Mouse (Mus musculus): ENCODE data around the gene Loxl3.

Loxl3 gene

GRCm38 (mm10) chr6:83086121-83087035 is 52.4 kb downstream of the Loxl3 start, which contains the start of gene Lbx2:
Gene Lbx2 (plus strand): TSS chr6:83086367.
- in situ Hi-C loops (cut with MboI, MseI): no loop called here

GRCm38 (mm10) chr6:83087205-83087925 is 53.4 kb downstream of the Loxl3 start:
- in situ Hi-C loops (cut with MboI, MseI): no loop called here

GRCm38 (mm10) chr6:83087926-83088260 is 53.9 kb downstream of the Loxl3 start:
- in situ Hi-C loops (cut with MboI, MseI): no loop called here

GRCm38 (mm10) chr6:83092416-83093127 is 58.6 kb downstream of the Loxl3 start:
- in situ Hi-C loops (cut with MboI, MseI): no loop called here

- in situ Hi-C loops (cut with MboI, MseI): no loop called here
These were observed 62.0 kb downstream of the Loxl3 start for GRCm38 (mm10) chr6:83095968-83096367.

- in situ Hi-C loops (cut with MboI, MseI): no loop called here
These were observed 64.4 kb downstream of the Loxl3 start for GRCm38 (mm10) chr6:83098411-83098810.

- in situ Hi-C loops (cut with MboI, MseI): loop anchor here (5.0 kb wide), 1 partner anchor 179 kb away; no protein-coding TSS in a partner anchor
These were observed 67.3 kb downstream of the Loxl3 start, which contains the start of the genes Ccdc142 and Gm42688 for GRCm38 (mm10) chr6:83101316-83101687. Gene Ccdc142 (plus strand): TSS chr6:83101601. Gene Gm42688 (plus strand): TSS chr6:83101617.

- in situ Hi-C loops (cut with MboI, MseI): loop anchor here (5.0 kb wide), 1 partner anchor 180 kb away; no protein-coding TSS in a partner anchor
These were observed 67.9 kb downstream of the Loxl3 start for GRCm38 (mm10) chr6:83101688-83102556.
